Mouse (Mus musculus) T-helper 2 cell (primary cell): ENCODE measurements around the gene Gnpnat1.
"Not testable (repeated sequence)": the region's sequence is repeated elsewhere in the genome, so short reads cannot be mapped to it uniquely, and the experiment has no call there.

Source experiments
- in situ Hi-C: fragments of 300-600 bp; cut with MboI, MseI; formaldehyde crosslinking; loops from one replicate; pipeline ENCODE4 v1.15.1; 2025; ENCODE audit warnings: high pct_unique_total_duplicates

The Gnpnat1 gene

GRCm38 (mm10) chr14:45404813-45405212, at the start of gene Gnpnat1:
TSS of gene Gnpnat1 (minus strand) at chr14:45404913.
- in situ Hi-C loops, result not testable (repeated sequence)

DNA sequence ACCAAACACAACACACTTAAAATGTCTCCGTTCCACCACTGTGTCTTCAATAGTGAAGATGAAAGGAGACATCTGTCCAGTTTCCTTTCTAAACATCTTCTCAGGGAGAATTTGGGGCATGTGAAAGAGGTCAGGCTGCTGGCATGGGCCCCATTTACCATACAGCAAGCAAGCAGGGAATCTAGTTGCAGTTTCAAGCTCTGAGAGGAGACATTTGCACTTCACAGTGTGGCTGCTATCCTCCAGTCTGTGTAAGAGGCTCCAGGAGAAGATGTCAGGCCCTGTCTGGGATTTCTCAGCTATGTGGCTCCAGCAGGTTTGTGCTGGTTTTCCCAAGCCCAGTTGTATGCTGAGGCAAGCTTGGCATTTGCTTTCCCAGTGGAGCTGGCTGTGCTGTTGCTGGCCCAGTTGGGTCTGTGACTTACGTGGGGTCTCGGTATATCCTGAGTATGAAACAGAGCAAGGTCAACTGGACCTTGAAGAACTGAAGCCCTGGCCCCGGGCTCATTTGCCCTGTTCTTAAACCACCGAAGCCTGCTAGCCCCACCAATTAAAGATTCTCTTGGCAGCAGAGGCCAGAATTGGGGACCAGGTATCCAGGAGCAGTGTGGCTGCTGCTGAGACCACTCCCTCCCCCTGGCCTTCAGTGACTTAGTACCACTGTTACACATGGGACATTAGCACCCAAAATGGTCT, 49.0 kb upstream of the Gnpnat1 start:
- in situ Hi-C loops, result no loop called here

DNA sequence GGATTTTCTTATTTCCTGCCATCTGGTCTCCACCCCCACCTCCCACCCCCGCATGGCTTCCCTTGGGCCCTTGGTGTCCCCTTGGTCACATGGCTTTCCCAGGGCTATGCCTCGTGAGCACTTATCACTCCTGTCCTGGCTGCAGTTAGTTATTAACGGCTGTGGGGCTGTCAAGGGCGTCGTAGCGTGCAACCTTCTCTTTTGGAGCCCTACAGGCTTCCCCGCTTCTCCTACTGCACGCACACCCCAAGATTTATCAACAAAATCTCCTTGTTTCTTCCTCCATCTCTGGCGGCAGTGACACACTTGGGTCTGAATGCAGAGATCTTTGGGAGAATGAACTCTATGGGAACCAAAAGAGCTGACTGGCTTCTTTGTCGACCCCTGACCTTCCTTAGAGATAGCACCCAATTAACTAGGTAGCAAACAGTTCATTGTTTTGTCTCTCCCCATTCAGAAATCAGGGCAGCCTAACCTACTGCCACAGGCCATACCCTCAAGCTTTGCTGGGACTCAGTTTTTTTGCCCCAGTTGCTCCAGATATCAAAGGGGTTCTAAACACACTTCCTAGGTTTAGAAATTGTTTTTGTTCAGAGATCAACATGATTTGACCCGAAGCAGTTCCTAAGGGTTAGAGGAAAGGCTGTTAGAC, 48.3 kb upstream of the Gnpnat1 start:
- in situ Hi-C loops, result no loop called here

GRCm38 (mm10) chr14:45452148-45452547, 47.4 kb upstream of the Gnpnat1 start:
- in situ Hi-C loops, result no loop called here

DNA sequence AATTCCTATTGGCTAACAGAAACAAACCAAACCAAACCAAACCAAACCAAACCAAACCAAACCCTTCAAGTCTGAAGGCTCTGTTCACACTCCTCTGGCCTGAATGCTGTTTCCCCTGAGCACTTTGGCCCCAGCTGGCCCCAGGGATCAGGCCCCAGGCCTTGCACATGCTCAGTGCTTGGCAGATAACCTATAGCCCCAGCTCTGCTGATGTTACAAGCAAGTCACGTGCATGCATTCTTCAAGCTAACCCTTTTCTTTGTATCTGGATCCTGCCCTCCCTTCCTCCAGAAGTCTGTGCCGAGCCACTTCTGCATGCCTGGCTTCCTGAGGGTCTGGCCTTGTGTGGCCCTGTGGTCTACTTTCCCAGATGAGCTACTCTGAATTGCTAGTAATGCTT, 46.4 kb upstream of the Gnpnat1 start:
- in situ Hi-C loops, result no loop called here

- in situ Hi-C loops, result no loop called here
These were observed 42.1 kb upstream of the Gnpnat1 start for GRCm38 (mm10) chr14:45446777-45447176.

DNA sequence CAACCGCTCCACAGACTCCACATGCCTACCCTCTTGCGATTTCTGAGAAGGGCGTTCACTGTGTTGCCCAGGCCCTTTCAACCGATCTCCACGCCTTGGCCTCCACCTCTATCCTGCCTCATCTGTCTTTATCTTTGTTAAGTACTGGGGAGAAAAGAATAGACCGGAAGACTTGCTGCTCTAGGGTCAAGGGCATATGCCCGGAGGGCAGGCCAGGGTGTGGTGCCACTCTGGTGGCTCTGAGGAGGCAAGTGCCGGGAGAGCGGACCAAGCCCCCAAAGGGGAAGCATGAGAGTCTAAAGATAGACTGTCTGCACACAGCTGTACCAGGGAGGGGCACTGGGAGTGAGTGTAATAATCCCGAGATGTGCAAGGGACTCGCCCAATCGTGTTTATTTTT, 40.7 kb upstream of the Gnpnat1 start:
- in situ Hi-C loops, result no loop called here

GRCm38 (mm10) chr14:45444870-45445269, 40.2 kb upstream of the Gnpnat1 start:
- in situ Hi-C loops, result no loop called here

DNA sequence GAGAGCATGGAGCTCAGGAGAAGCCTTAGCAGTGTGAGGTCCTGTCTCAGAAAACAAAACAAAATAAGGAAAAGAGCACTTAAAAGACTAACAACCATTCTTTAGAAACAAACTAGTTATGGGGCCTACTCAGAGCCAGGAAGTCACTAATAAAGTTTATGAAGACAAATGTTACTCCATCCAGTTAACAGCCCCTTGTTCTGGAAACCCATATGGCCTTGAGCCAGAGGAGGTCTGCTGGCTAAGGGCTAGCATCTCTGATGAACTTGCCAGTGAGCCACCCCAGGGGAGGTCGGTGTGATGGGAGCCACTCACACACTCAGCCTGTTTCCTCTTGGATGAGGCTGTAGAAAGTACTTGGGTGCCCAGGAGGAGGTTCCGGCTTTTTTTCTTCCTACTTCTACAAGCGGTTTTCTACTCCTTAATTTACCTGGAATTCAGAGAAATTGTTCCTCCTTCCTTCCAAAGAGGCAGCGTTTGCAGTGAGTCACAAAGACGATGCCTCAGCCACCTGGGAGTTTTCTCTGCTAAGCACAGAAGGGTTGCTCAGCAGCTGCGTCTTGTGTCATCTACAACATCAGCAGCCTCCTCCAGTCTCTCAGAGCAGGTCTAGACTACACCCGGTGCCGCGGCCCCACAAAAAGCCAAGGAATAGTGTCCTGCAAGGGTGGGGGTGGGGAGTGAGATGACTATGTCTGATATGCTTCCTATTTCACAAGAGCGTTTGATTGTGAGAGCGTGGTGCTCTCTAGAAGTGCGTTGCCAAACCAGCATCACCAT, 38.3 kb upstream of the Gnpnat1 start:
- in situ Hi-C loops, result no loop called here

DNA sequence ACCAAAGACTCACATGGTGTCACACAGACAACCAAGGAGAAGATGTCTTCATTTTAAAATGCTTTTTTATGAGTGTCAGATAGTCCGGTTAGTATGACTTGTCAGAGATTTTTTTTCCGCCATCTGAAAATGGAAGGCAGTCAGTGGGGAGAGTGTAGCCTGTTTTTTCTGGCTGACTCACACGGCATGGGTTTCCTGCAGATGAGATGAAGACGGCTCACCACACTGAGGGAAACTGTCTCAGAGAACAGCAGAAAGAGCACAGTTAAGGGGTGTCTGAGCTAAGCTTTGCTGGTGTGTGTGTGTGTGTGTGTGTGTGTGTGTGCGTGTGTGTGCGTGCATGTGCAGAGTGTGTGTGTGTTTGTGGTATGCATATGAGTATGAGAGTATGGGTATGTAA, 36.6 kb upstream of the Gnpnat1 start:
- in situ Hi-C loops, result no loop called here

DNA sequence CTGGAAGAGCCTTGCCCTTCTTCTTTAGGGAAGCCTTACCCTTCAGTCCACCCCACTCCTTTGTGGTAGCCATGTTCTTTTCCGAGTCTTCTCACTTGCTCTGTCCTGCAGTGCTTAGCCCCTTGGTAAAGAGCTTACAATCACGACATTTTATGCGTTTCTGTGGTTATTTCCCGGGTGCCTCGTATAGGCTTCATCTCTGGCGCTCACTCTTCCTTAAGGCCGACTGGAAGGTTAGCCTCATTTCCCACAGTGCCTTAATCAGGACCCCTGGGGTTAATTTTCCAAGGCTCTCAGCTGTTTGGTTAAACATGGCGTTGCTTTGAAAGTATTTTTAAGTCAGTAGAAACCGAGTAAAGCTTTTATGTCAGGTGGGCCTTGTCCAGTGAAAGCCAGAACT, 34.7 kb upstream of the Gnpnat1 start:
- in situ Hi-C loops, result no loop called here

DNA sequence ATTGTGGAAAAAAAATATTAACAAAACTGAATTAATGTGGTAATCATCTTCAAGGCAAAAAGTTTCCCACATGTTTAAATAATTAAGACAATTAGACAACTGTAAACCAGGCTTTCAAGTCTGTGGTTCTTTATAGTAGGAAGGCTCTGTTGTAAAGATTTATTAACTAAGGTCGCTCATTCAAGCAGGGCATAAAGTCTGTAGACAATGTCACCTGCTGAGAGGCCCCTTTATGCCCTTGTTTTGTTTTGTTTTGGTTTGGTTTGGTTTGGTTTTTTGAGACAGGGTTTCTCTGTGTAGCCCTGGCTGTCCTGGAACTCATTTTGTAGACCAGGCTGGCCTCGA, 34.2 kb upstream of the Gnpnat1 start:
- in situ Hi-C loops, result no loop called here

DNA sequence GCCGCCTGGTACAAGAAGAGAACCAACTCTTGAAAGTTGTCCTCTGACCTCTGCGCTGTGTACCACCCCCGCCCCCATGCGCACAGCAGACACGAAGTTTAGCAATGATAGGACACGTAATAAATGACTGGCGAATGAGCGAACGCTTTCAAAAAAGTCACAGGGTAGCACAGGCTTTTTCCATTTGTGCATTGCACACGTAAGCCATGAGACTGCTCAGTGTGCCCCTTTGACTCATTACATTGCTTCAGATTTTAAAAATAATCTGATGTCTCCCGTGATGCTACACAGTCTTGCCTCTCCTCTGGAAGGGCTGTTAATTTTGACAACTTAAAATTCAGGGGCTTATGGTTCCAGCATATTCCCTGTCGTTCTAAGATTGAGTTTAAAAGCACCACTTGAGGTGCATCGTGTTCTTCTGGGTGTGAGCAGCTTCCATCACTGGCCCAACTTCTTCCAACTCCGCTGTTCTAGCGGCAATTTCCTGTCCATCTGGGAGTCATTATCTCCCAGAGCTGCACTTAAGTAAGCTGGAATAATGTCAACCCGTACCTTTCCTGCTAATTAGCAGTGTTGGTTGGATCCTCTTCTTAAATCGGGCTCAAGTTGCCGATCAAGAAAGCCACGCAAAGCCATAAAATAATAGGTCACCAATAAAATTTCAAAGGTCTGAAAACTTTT, 33.7 kb upstream of the Gnpnat1 start:
- in situ Hi-C loops, result no loop called here

- in situ Hi-C loops, result no loop called here
These were observed 29.5 kb upstream of the Gnpnat1 start for GRCm38 (mm10) chr14:45434220-45434619.

GRCm38 (mm10) chr14:45432003-45432402, 27.3 kb upstream of the Gnpnat1 start:
- in situ Hi-C loops, result no loop called here

- in situ Hi-C loops, result no loop called here
These were observed 25.5 kb upstream of the Gnpnat1 start for GRCm38 (mm10) chr14:45430066-45430842.

- in situ Hi-C loops, result no loop called here
These were observed 18.5 kb upstream of the Gnpnat1 start for GRCm38 (mm10) chr14:45423220-45423619.

- in situ Hi-C loops, result no loop called here
These were observed 17.7 kb upstream of the Gnpnat1 start for GRCm38 (mm10) chr14:45422371-45422770.

- in situ Hi-C loops, result no loop called here
These were observed 14.6 kb upstream of the Gnpnat1 start for GRCm38 (mm10) chr14:45419323-45419722.

DNA sequence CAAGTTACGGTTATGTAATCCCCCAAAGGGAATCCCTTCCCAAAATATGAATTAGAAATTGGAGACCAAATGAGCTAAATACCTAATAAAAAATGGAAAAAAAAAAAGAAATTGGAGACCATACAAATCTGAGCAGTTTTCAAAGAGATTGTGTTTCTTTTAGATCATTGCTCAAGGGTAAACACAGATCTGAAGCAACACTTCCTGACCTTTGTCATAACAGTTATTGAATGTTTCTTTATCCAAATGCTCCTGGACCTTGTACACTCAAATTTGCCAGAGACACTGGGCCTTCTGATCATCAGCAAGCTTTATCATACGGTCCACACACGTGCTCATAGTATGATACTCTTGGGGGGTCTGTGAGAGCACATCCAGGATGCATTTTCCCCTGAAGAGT, 13.8 kb upstream of the Gnpnat1 start:
- in situ Hi-C loops, result no loop called here

DNA sequence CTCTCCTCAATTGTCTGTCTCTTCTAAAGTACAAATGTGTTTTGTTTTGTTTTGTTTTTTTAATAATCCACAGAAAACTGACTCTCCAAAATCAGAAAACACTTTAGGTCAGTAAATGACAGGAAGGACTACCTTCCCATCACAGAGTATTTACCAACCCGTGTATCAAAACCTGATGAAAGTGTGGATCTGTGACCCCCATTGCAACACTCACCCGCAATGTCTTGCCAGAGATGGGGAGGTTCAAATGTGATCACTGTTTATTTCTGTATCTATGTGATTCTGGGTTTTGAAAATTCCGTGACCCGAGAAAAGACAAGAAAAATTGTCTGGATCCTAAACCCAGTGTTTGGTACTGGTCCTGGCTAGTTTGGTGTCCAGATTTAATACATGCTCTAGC, 11.6 kb upstream of the Gnpnat1 start:
- in situ Hi-C loops, result no loop called here

- in situ Hi-C loops, result no loop called here
These were observed 1.1 kb downstream of the Gnpnat1 start for GRCm38 (mm10) chr14:45403651-45404050.
